Mouse (Mus musculus) kidney, embryonic 16.5 days (tissue): ENCODE data around the gene Adamtsl1. TPM values are rescaled to one million over a fixed set of nuclear protein-coding genes. Genes with fewer than 3 reads are reported as not detected.
A peak's percentile ranks its signal among the peaks of the same experiment; 100 is the strongest.

Source experiments
- ATAC-seq: fragments of 200-750 bp; cut with Nextera tagmentation; 2 replicates; pipeline ENCODE4 v1.8.0; 2017; ENCODE audit warnings: moderate TSS enrichment; ENCODE audit not compliant: low FRiP score, low TSS enrichment
- H3K27ac ChIP-seq: fragments of 300-500 bp; sonication (generic); 2 replicates; pipeline ENCODE4 v1.5.1; 2014; ENCODE audit warnings: low read length
- H3K27me3 ChIP-seq: fragments of 300-500 bp; sonication (generic); 2 replicates; pipeline ENCODE4 v1.6.1; 2014; ENCODE audit warnings: low read length, control low read depth, mixed read lengths; ENCODE audit not compliant: insufficient read depth
- H3K36me3 ChIP-seq: fragments of 300-500 bp; sonication (generic); 2 replicates; pipeline ENCODE4 v1.6.1; 2014; ENCODE audit warnings: low read length, control low read depth, mixed read lengths; ENCODE audit not compliant: insufficient read depth
- H3K4me1 ChIP-seq: fragments of 300-500 bp; sonication (generic); 2 replicates; pipeline ENCODE4 v1.6.1; 2014; ENCODE audit warnings: low read length, control low read depth, mixed read lengths; ENCODE audit not compliant: insufficient read depth
- H3K4me2 ChIP-seq: fragments of 300-500 bp; sonication (generic); replicated peaks from 2 replicates; pipeline ENCODE4 v1.6.1; 2014; ENCODE audit warnings: low read depth, low read length
- H3K4me3 ChIP-seq: fragments of 300-500 bp; sonication (generic); 2 replicates; pipeline ENCODE4 v1.5.1; 2014; ENCODE audit warnings: mild to moderate bottlenecking, low read length
- H3K9ac ChIP-seq: fragments of 300-500 bp; sonication (generic); replicated peaks from 2 replicates; pipeline ENCODE4 v1.6.1; 2014; ENCODE audit warnings: low read length
- H3K9me3 ChIP-seq: fragments of 300-500 bp; sonication (generic); 2 replicates; pipeline ENCODE4 v1.6.1; 2016; ENCODE audit warnings: low read length, control low read depth
- WGBS: fragments of 180-500 bp; shearing (Covaris S2); extraction: QIAGEN DNeasy Blood & Tissue Kit; methylation state at CpG from one replicate; pipeline ENCODE4 v1.1.7; 2014; 5-methylcytosine and 5-hydroxymethylcytosine counted together
- polyA plus RNA-seq: library from polyadenylated mRNA; unstranded; fragments of >200 nt; fragmentation: Nextera tagmentation; extraction: Ambion mirVana; gene quantifications from 2 replicates; pipeline ENCODE4 v1.2.1, GENCODE M21; 2015

Adamtsl1 gene
- polyA plus RNA-seq, 1 experiment from 2014 or later: 18.1 TPM

- H3K27ac ChIP-seq: peak overlapping the region; percentile 72; the same call in 1 of the 2 replicates
- peak; percentile 76; the same call in 1 of the 2 replicates for ATAC-seq
- H3K27me3 ChIP-seq: no peaks in the 10 kb centered on the region
- no peaks in the 10 kb centered on the region for H3K36me3 ChIP-seq
- no peak overlapping the region for H3K9ac ChIP-seq
- WGBS: 74% methylated on average over 7 of the region's 7 CpGs
- H3K4me3 ChIP-seq: no peak overlapping the region
- no peaks in the 10 kb centered on the region for H3K9me3 ChIP-seq
- H3K4me2 ChIP-seq: no peak overlapping the region
- peaks cover 10% of the 10 kb centered on the region for H3K4me1 ChIP-seq
Measured at GRCm38 (mm10) chr4:86396672-86397288, 882.8 kb downstream of the Adamtsl1 start.

GRCm38 (mm10) chr4:86397470-86397869, 883.5 kb downstream of the Adamtsl1 start:
- ATAC-seq: peak; percentile 49; the same call in 1 of the 2 replicates
- 42% methylated on average over 2 of the region's 2 CpGs for WGBS
- Histone ChIP-seq H3K9me3 (no peaks in the 10 kb centered on the region), H3K4me1 (peaks cover 10% of the 10 kb centered on the region), H3K27me3 (no peaks in the 10 kb centered on the region), H3K9ac (no peak overlapping the region), H3K4me2 (no peak overlapping the region), H3K4me3 (no peak overlapping the region), H3K36me3 (no peaks in the 10 kb centered on the region), H3K27ac (peak overlapping the region; percentile 74; the same call in 1 of the 2 replicates)

DNA sequence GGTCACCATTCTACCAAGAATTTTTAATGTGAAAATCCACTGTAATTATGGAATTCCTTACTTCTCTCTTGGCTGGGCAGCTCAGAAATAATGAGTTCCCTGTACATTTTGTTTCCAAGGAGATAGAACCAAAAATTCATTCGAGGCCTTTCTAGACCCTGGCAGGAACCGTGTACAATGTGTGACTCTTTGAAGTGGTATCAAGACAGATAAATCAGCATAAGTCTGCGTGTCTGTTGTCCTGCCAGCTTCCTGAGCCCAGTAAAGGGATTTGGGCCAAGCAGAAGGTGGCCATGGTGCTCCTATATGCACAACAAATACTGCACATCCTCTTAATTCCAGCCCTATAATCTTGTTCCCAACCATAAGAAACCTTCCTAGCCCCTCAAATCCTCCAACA, 887.1 kb downstream of the Adamtsl1 start:
- no peak for ATAC-seq
- no peaks in the 10 kb centered on the region for H3K9me3 ChIP-seq
- no peaks in the 10 kb centered on the region for H3K36me3 ChIP-seq
- no peaks in the 10 kb centered on the region for H3K27me3 ChIP-seq
- H3K9ac ChIP-seq: no peak overlapping the region
- 55% methylated on average over 3 of the region's 3 CpGs for WGBS
- H3K4me3 ChIP-seq: no peak overlapping the region
- H3K4me1 ChIP-seq: peaks cover 13% of the 10 kb centered on the region
- H3K4me2 ChIP-seq: no peak overlapping the region
- H3K27ac ChIP-seq: no peak overlapping the region

DNA sequence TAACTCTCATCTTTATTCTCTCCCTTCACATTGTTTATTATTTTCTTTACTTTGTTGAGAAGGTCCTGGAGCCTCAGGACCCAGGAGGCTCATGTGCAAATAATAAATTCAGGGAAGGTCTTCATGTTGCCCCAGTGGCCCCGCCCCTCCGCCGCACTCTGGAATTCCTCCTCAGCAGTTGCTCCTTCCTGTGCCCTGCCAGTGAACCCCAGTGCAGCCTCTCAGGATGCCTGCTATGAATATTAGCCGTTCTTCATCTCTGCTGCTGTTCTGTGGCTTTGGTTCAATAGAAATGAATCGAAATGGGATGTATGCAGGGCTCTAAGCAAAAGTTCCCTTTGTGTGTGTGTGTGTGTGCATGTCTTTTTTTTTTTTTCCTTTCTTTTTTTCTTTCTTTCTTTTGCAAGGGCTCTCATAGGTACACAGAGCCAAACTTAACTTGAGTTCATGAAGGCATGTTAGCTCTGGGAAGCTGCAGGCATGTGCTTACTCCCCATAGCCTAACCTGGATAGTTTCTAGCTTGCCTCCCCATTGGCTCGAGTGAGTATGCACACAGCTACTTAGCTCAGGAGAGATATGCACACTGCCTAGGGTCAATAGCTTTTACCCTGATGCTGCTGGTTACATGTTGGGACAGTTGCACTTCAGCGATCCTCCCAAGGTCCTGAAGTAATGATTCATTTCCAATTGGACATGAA, 892.7 kb downstream of the Adamtsl1 start:
- Histone ChIP-seq H3K36me3 (no peaks in the 10 kb centered on the region), H3K9me3 (no peaks in the 10 kb centered on the region), H3K27ac (peak overlapping the region; percentile 68), H3K4me3 (no peak overlapping the region), H3K27me3 (no peaks in the 10 kb centered on the region), H3K4me1 (peaks cover 24% of the 10 kb centered on the region), H3K4me2 (0 out of 2 replicates have a peak overlapping the region, but pooled peaks have one; percentile 10), H3K9ac (no peak overlapping the region)
- ATAC-seq: peak; percentile 77
- WGBS: 27% methylated on average over 7 of the region's 7 CpGs

- H3K27ac ChIP-seq: peak overlapping the region; percentile 68
Measured at GRCm38 (mm10) chr4:86407200-86407527, 893.2 kb downstream of the Adamtsl1 start.

GRCm38 (mm10) chr4:86408421-86408820, 894.4 kb downstream of the Adamtsl1 start:
- Histone ChIP-seq H3K9ac (no peak overlapping the region), H3K4me1 (peaks cover 24% of the 10 kb centered on the region), H3K4me2 (no peak overlapping the region), H3K9me3 (no peaks in the 10 kb centered on the region), H3K27ac (peak overlapping the region; percentile 32; the same call in 1 of the 2 replicates), H3K27me3 (no peaks in the 10 kb centered on the region), H3K36me3 (no peaks in the 10 kb centered on the region), H3K4me3 (no peak overlapping the region)
- WGBS: 59% methylated on average over 9 of the region's 9 CpGs
- ATAC-seq: no peak

More at GRCm38 (mm10) chr4:86407200-86407527, 893.2 kb downstream of the Adamtsl1 start:
- Histone ChIP-seq H3K4me2 (no peak overlapping the region), H3K27me3 (no peaks in the 10 kb centered on the region), H3K9ac (no peak overlapping the region), H3K4me3 (no peak overlapping the region), H3K9me3 (no peaks in the 10 kb centered on the region), H3K4me1 (peaks cover 24% of the 10 kb centered on the region), H3K36me3 (no peaks in the 10 kb centered on the region)
- peak; percentile 28; the same call in 1 of the 2 replicates for ATAC-seq
- 37% methylated on average over 3 of the region's 3 CpGs for WGBS

DNA sequence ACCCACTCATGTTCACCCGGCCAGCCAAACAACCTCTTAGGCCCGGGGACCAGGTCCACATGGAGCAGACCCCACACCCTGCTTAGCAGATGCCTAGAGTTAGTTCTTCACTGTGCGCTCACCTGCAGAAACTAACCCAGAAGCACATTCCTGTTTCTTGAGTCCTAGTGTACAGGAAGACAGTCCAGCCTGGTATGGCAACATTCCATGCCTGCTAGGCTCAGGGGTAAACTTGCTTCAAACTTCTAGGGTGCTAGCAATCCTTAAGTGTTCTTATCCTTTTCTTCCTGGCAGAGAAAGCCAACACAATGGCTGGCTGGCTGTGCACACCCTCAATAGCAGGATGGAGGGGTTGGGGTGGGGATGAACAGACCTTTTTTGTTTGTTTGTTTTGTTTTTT, 897.0 kb downstream of the Adamtsl1 start:
- no peak overlapping the region for H3K9ac ChIP-seq
- no peaks in the 10 kb centered on the region for H3K27me3 ChIP-seq
- no peaks in the 10 kb centered on the region for H3K36me3 ChIP-seq
- no peak overlapping the region for H3K4me3 ChIP-seq
- no peak for ATAC-seq
- H3K4me2 ChIP-seq: no peak overlapping the region
- peaks cover 22% of the 10 kb centered on the region for H3K4me1 ChIP-seq
- WGBS: 92% methylated on average over 3 of the region's 3 CpGs
- no peaks in the 10 kb centered on the region for H3K9me3 ChIP-seq
- no peak overlapping the region for H3K27ac ChIP-seq

DNA sequence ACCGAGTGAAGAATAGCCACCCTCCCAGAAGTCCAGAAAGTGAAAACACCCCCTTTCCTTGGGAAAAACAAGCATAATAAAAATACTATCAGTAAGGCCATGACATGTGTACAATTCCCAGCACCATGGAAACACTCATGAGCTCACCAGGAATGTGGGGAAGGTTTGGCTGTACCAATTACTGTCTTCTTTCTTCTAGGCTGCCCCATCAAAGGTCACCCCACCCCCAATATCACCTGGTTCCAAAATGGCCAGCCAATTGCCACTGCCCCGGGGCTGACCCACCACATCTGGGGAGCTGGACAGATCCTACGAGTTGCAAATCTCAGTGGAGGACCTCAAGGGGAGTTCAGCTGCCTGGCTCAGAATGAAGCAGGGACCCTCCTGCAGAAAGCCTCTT, 899.4 kb downstream of the Adamtsl1 start:
- H3K27me3 ChIP-seq: no peaks in the 10 kb centered on the region
- ATAC-seq: no peak
- WGBS: 55% methylated on average over 3 of the region's 3 CpGs

GRCm38 (mm10) chr4:86416401-86417025, 902.5 kb downstream of the Adamtsl1 start:
- WGBS: 32% methylated on average over 15 of the region's 15 CpGs
- no peaks in the 10 kb centered on the region for H3K36me3 ChIP-seq
- H3K9me3 ChIP-seq: no peaks in the 10 kb centered on the region
- H3K27ac ChIP-seq: no peak overlapping the region
- H3K4me2 ChIP-seq: no peak overlapping the region
- no peak for ATAC-seq
- H3K4me3 ChIP-seq: no peak overlapping the region
- no peak overlapping the region for H3K9ac ChIP-seq
- 0 out of 2 replicates have a peak, but pooled peaks cover 5% of the 10 kb centered on the region for H3K4me1 ChIP-seq
- no peaks in the 10 kb centered on the region for H3K27me3 ChIP-seq

More for the DNA sequence above, 899.4 kb downstream of the Adamtsl1 start:
- Histone ChIP-seq H3K4me3 (no peak overlapping the region), H3K27ac (no peak overlapping the region), H3K9me3 (no peaks in the 10 kb centered on the region), H3K9ac (no peak overlapping the region), H3K4me1 (peaks cover 11% of the 10 kb centered on the region; the same call in 1 of the 2 replicates), H3K36me3 (no peaks in the 10 kb centered on the region), H3K4me2 (no peak overlapping the region)
